Mouse (Mus musculus): ENCODE measurements at regions not wholly inside any gene's neighbourhood (a gene's known extent, or its start where the extent isn't known, plus 50 kb on each side); places are given as distances from the start of the nearest gene placed in this dataset.

- Histone ChIP-seq H3K4me2 (replicated peaks) (no peak overlapping the region), H3K36me3 (no peaks in the 10 kb centered on the region), H3K27ac (no peak overlapping the region), H3K27me3 (replicated peaks) (no peaks in the 10 kb centered on the region), H3K9ac (no peak overlapping the region), H3K4me3 (replicated peaks) (no peak overlapping the region), H3K9me3 (no peaks in the 10 kb centered on the region), H3K4me1 (replicated peaks) (no peaks in the 10 kb centered on the region)
- ATAC-seq, result no peak
Measured at GRCm38 (mm10) chr1:105206216-105206615, 150.3 kb downstream of the Rnf152 start.

GRCm38 (mm10) chr1:105199305-105199704 lies 157.2 kb downstream of the Rnf152 start:
- 39% methylated on average over 3 of the region's 3 CpGs for WGBS
- H3K27ac ChIP-seq, result no peak overlapping the region
- H3K4me2 ChIP-seq (replicated peaks), result no peak overlapping the region
- H3K9me3 ChIP-seq, result no peaks in the 10 kb centered on the region
- H3K9ac ChIP-seq, result no peak overlapping the region
- H3K27me3 ChIP-seq (replicated peaks), result no peaks in the 10 kb centered on the region
- ATAC-seq, result peak; percentile 28; the same call in 1 of the 2 replicates
- no peaks in the 10 kb centered on the region for H3K4me1 ChIP-seq (replicated peaks)
- H3K4me3 ChIP-seq (replicated peaks), result no peak overlapping the region
- H3K36me3 ChIP-seq, result no peaks in the 10 kb centered on the region

GRCm38 (mm10) chr1:105191126-105191525 lies 165.4 kb downstream of the Rnf152 start:
- Histone ChIP-seq H3K27ac (no peak overlapping the region), H3K4me1 (replicated peaks) (no peaks in the 10 kb centered on the region), H3K36me3 (no peaks in the 10 kb centered on the region), H3K9ac (no peak overlapping the region), H3K4me2 (replicated peaks) (no peak overlapping the region), H3K27me3 (replicated peaks) (no peaks in the 10 kb centered on the region), H3K4me3 (replicated peaks) (no peak overlapping the region), H3K9me3 (no peaks in the 10 kb centered on the region)
- no peak for ATAC-seq
- WGBS, result 89% methylated on average over 3 of the region's 3 CpGs

DNA sequence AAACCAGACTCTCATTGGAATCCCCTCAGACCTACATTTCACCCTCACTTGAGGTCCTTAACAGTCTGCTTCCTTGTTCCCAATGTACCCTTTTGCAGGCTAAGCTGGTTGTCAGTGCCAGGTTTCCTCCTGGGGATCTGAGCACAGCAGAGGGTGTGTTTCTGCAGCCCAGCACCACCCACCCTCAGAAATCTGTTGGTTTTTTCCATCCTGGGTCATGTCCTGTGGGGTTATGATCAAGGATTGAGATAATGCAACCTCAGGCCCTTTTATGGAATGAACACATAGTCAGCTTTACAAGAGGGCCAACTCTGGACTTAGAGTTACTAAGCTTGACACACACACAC lies 167.6 kb downstream of the Rnf152 start:
- Histone ChIP-seq H3K4me2 (replicated peaks) (no peak overlapping the region), H3K27ac (no peak overlapping the region), H3K9me3 (no peaks in the 10 kb centered on the region), H3K9ac (no peak overlapping the region), H3K36me3 (no peaks in the 10 kb centered on the region), H3K27me3 (replicated peaks) (no peaks in the 10 kb centered on the region), H3K4me1 (replicated peaks) (no peaks in the 10 kb centered on the region), H3K4me3 (replicated peaks) (no peak overlapping the region)
- no peak for ATAC-seq

GRCm38 (mm10) chr1:105188210-105188919 lies 168.1 kb downstream of the Rnf152 start:
- Histone ChIP-seq H3K9ac (no peak overlapping the region), H3K36me3 (no peaks in the 10 kb centered on the region), H3K9me3 (no peaks in the 10 kb centered on the region), H3K27ac (no peak overlapping the region), H3K4me2 (replicated peaks) (no peak overlapping the region), H3K4me3 (replicated peaks) (no peak overlapping the region), H3K4me1 (replicated peaks) (no peaks in the 10 kb centered on the region), H3K27me3 (replicated peaks) (no peaks in the 10 kb centered on the region)
- ATAC-seq, result no peak
- WGBS, result 70% methylated on average over 3 of the region's 3 CpGs

GRCm38 (mm10) chr1:105184470-105184869 lies 172.0 kb downstream of the Rnf152 start:
- no peaks in the 10 kb centered on the region for H3K27me3 ChIP-seq (replicated peaks)
- H3K9ac ChIP-seq, result no peak overlapping the region
- H3K4me1 ChIP-seq (replicated peaks), result peaks cover 3% of the 10 kb centered on the region; the same call in 1 of the 2 replicates
- no peak overlapping the region for H3K4me2 ChIP-seq (replicated peaks)
- no peaks in the 10 kb centered on the region for H3K9me3 ChIP-seq
- no peaks in the 10 kb centered on the region for H3K36me3 ChIP-seq
- ATAC-seq, result no peak
- 93% methylated on average over 3 of the region's 3 CpGs for WGBS
- no peak overlapping the region for H3K27ac ChIP-seq
- H3K4me3 ChIP-seq (replicated peaks), result no peak overlapping the region

DNA sequence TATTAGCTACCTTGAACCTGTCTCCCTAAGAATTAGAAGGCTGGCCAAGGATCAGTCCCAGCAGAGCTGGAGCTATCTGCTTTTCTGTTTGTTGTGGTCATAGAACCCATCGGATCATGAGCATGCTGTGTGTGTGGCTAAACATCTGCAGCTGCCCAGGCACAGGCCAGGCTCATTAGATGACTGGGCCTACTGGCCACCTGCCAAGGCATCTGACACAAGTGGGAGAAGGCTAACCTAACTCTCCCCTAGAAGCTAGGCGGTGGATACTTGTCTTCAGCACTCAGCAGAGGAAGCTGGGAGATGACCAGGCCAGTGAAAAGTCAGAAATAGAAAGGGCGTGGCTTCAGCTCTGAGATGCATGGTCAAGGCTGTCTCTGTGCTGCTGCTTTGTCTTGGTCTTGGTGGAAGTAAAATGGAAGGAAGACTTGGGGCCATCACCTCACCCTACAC lies 177.1 kb downstream of the Rnf152 start:
- ATAC-seq, result peak; percentile 93
- no peaks in the 10 kb centered on the region for H3K36me3 ChIP-seq
- no peak overlapping the region for H3K4me3 ChIP-seq (replicated peaks)
- no peaks in the 10 kb centered on the region for H3K27me3 ChIP-seq (replicated peaks)
- peak overlapping the region; percentile 42 for H3K4me2 ChIP-seq (replicated peaks)
- peaks cover 7% of the 10 kb centered on the region; the same call in 1 of the 2 replicates for H3K4me1 ChIP-seq (replicated peaks)
- peak overlapping the region; percentile 61 for H3K27ac ChIP-seq
- WGBS, result 13% methylated on average over 3 of the region's 3 CpGs
- H3K9me3 ChIP-seq, result no peaks in the 10 kb centered on the region
- no peak overlapping the region for H3K9ac ChIP-seq

DNA sequence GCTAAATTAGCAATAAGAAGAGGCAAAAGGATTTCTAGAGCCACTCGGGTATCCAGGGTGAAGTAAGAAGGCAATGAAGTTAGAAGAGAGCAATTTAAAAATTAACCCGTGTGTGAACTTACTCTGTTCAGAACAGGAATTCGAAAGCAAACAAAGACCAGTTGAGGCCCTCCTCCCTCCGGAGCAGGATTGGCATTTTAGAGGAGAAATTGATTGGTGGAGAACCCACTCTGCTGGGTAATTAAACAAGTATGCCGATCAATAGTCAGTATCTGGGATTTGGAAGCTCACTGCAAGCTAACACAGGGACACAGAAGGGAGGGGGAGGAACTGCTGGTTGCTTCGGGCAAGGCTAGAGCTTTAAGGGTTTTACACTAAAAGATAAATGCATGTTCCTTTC lies 177.7 kb downstream of the Rnf152 start:
- H3K4me3 ChIP-seq (replicated peaks), result no peak overlapping the region
- peak; percentile 84 for ATAC-seq
- peak overlapping the region; percentile 30; the same call in 1 of the 2 replicates for H3K4me2 ChIP-seq (replicated peaks)
- no peaks in the 10 kb centered on the region for H3K9me3 ChIP-seq
- H3K4me1 ChIP-seq (replicated peaks), result peaks cover 7% of the 10 kb centered on the region; the same call in 1 of the 2 replicates
- H3K27ac ChIP-seq, result peak overlapping the region; percentile 61
- H3K27me3 ChIP-seq (replicated peaks), result no peaks in the 10 kb centered on the region
- H3K9ac ChIP-seq, result no peak overlapping the region
- no peaks in the 10 kb centered on the region for H3K36me3 ChIP-seq
- WGBS, result 29% methylated on average over 6 of the region's 6 CpGs

DNA sequence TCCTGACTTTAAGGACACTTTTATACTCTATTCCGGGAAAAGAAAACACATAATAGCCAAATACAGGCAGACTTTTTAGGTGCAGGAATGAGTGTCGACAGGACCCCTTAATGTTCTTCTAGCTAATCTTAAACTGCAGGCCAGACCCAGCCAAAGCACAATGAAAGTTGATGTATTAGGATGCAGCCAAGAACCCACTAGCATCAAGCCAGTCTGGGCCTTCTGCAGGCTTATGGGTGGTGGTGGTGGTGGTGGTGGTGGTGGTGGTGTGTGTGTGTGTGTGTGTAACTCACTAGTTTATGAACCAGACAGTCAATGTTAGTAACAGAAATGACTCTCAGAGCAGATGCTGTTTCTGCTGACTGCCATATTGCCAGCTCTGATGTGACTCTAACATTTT lies 178.6 kb downstream of the Rnf152 start:
- Histone ChIP-seq H3K27ac (peak overlapping the region; percentile 52), H3K4me1 (replicated peaks) (peaks cover 7% of the 10 kb centered on the region; the same call in 1 of the 2 replicates), H3K4me3 (replicated peaks) (no peak overlapping the region), H3K9ac (no peak overlapping the region), H3K9me3 (no peaks in the 10 kb centered on the region), H3K27me3 (replicated peaks) (no peaks in the 10 kb centered on the region), H3K36me3 (no peaks in the 10 kb centered on the region), H3K4me2 (replicated peaks) (no peak overlapping the region)
- no peak for ATAC-seq
- WGBS, result 63% methylated on average over 2 of the region's 2 CpGs

GRCm38 (mm10) chr1:105177015-105177762 lies 179.3 kb downstream of the Rnf152 start:
- ATAC-seq, result peak; percentile 35
- Histone ChIP-seq H3K4me1 (replicated peaks) (peaks cover 7% of the 10 kb centered on the region; the same call in 1 of the 2 replicates), H3K9ac (no peak overlapping the region), H3K4me2 (replicated peaks) (no peak overlapping the region), H3K9me3 (no peaks in the 10 kb centered on the region), H3K36me3 (no peaks in the 10 kb centered on the region), H3K4me3 (replicated peaks) (no peak overlapping the region), H3K27me3 (replicated peaks) (no peaks in the 10 kb centered on the region), H3K27ac (peak overlapping the region; percentile 52)
- 45% methylated on average over 10 of the region's 10 CpGs for whole genome bisulfite sequencing

GRCm38 (mm10) chr1:105170979-105171378 lies 185.5 kb downstream of the Rnf152 start:
- whole genome bisulfite sequencing, result 82% methylated on average over 1 of the region's 1 CpGs

DNA sequence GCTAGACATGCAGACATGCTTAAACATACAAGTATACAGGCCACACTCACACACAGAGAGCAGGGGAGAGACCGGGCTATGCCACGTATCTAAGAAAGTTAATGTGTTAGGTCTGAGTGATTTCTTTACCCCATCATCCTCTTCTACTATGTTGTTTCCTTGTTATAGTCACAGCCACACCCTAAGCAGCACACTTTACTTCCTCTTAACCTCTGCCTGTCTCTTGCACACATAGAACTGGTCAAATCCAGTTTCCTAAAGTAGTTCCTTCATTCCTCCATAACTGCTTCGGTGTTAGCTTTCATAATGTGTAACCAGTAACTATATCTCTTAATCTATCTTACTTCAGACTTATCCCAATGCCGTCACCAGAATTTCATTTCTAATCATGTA lies 186.4 kb downstream of the Rnf152 start:
- no peak overlapping the region for H3K4me2 ChIP-seq (replicated peaks)
- no peak overlapping the region for H3K4me3 ChIP-seq (replicated peaks)
- no peak overlapping the region for H3K9ac ChIP-seq
- WGBS, result 85% methylated on average over 4 of the region's 4 CpGs
- no peaks in the 10 kb centered on the region for H3K27me3 ChIP-seq (replicated peaks)
- no peaks in the 10 kb centered on the region for H3K36me3 ChIP-seq
- ATAC-seq, result peak; percentile 69
- H3K27ac ChIP-seq, result no peak overlapping the region
- H3K9me3 ChIP-seq, result no peaks in the 10 kb centered on the region
- H3K4me1 ChIP-seq (replicated peaks), result 0 out of 2 replicates have a peak, but pooled peaks cover 5% of the 10 kb centered on the region

More at GRCm38 (mm10) chr1:105170979-105171378, 185.5 kb downstream of the Rnf152 start:
- H3K27ac ChIP-seq, result no peak overlapping the region
- H3K36me3 ChIP-seq, result no peaks in the 10 kb centered on the region
- H3K4me1 ChIP-seq (replicated peaks), result 0 out of 2 replicates have a peak, but pooled peaks cover 5% of the 10 kb centered on the region
- H3K4me3 ChIP-seq (replicated peaks), result no peak overlapping the region
- H3K27me3 ChIP-seq (replicated peaks), result no peaks in the 10 kb centered on the region
- no peak overlapping the region for H3K9ac ChIP-seq
- ATAC-seq, result no peak
- H3K9me3 ChIP-seq, result no peaks in the 10 kb centered on the region
- H3K4me2 ChIP-seq (replicated peaks), result no peak overlapping the region

Measured in intestine, embryonic 15.5 days (tissue).